Mouse (Mus musculus) E14TG2a.4 (cell line): ENCODE measurements around the gene Sned1.

Source experiments
- H3K27me3 ChIP-seq: 2 replicates; pipeline ENCODE4 v1.6.1; 2014; ENCODE audit warnings: low read length, control low read depth; ENCODE audit not compliant: insufficient read depth
- H3K36me3 ChIP-seq: 2 replicates; pipeline ENCODE4 v1.6.1; 2014; ENCODE audit warnings: low read length, control low read depth; ENCODE audit not compliant: insufficient read depth
- H3K4me1 ChIP-seq: replicated peaks from 2 replicates; pipeline ENCODE4 v1.6.1; 2014; ENCODE audit warnings: low read depth, low read length, control low read depth
- H3K4me3 ChIP-seq: replicated peaks from 2 replicates; pipeline ENCODE4 v1.5.1; 2014; ENCODE audit warnings: mild to moderate bottlenecking, low read length
- H3K9me3 ChIP-seq: 2 replicates; pipeline ENCODE4 v1.6.1; 2014; ENCODE audit warnings: low read length, control low read depth
- CTCF ChIP-seq: conservative IDR thresholded peaks from 2 replicates; pipeline ENCODE4 v1.5.1; 2014; ENCODE audit warnings: low read length
- NANOG ChIP-seq: IDR thresholded peaks from 2 replicates; pipeline ENCODE4 v1.6.1; 2014; ENCODE audit warnings: borderline replicate concordance, low read length, mixed read lengths
- POU5F1 ChIP-seq: IDR thresholded peaks from 2 replicates; pipeline ENCODE4 v1.6.1; 2014; ENCODE audit warnings: low read length, borderline replicate concordance

Gene Sned1

GRCm38 (mm10) chr1:93225226-93225625 is 10.4 kb upstream of the Sned1 start:
- Histone ChIP-seq H3K36me3 (no peaks in the 10 kb centered on the region), H3K27me3 (peaks cover 3% of the 10 kb centered on the region; the same call in 1 of the 2 replicates), H3K4me1 (peaks cover 55% of the 10 kb centered on the region), H3K9me3 (no peaks in the 10 kb centered on the region), H3K4me3 (no peak overlapping the region)
- TF ChIP-seq NANOG = no peak
- TF ChIP-seq POU5F1 = no peak
- TF ChIP-seq CTCF = no peak

- peak overlapping the region; percentile 76; the same call in 1 of the 2 replicates for H3K4me3 ChIP-seq
- H3K4me1 ChIP-seq = peaks cover 55% of the 10 kb centered on the region
- peaks cover 3% of the 10 kb centered on the region; the same call in 1 of the 2 replicates for H3K27me3 ChIP-seq
- H3K36me3 ChIP-seq = no peaks in the 10 kb centered on the region
- no peaks in the 10 kb centered on the region for H3K9me3 ChIP-seq
- no peak for TF ChIP-seq NANOG
- TF ChIP-seq POU5F1 = no peak
- no peak for TF ChIP-seq CTCF
Measured at GRCm38 (mm10) chr1:93225731-93226520, 9.7 kb upstream of the Sned1 start.

- no peak for TF ChIP-seq POU5F1
- no peak for TF ChIP-seq CTCF
- TF ChIP-seq NANOG = no peak
- peaks cover 3% of the 10 kb centered on the region; the same call in 1 of the 2 replicates for H3K27me3 ChIP-seq
- no peaks in the 10 kb centered on the region for H3K36me3 ChIP-seq
- peaks cover 55% of the 10 kb centered on the region for H3K4me1 ChIP-seq
- H3K9me3 ChIP-seq = no peaks in the 10 kb centered on the region
- H3K4me3 ChIP-seq = peak overlapping the region; percentile 76
Measured at GRCm38 (mm10) chr1:93227303-93227975, 8.2 kb upstream of the Sned1 start.

GRCm38 (mm10) chr1:93227976-93228365 is 7.7 kb upstream of the Sned1 start:
- Histone ChIP-seq H3K4me1 (peaks cover 55% of the 10 kb centered on the region), H3K4me3 (peak overlapping the region; percentile 76), H3K27me3 (peaks cover 3% of the 10 kb centered on the region; the same call in 1 of the 2 replicates), H3K36me3 (no peaks in the 10 kb centered on the region), H3K9me3 (no peaks in the 10 kb centered on the region)
- TF ChIP-seq NANOG (no peak), CTCF (no peak), POU5F1 (no peak)

- no peaks in the 10 kb centered on the region for H3K9me3 ChIP-seq
Measured at GRCm38 (mm10) chr1:93229221-93229620, 6.4 kb upstream of the Sned1 start.

GRCm38 (mm10) chr1:93229626-93230025 is 6.0 kb upstream of the Sned1 start:
- no peak for TF ChIP-seq POU5F1
- TF ChIP-seq NANOG = no peak
- TF ChIP-seq CTCF = no peak
- no peaks in the 10 kb centered on the region for H3K9me3 ChIP-seq
- H3K36me3 ChIP-seq = no peaks in the 10 kb centered on the region
- peaks cover 13% of the 10 kb centered on the region for H3K27me3 ChIP-seq
- peaks cover 41% of the 10 kb centered on the region for H3K4me1 ChIP-seq
- H3K4me3 ChIP-seq = no peak overlapping the region

More at GRCm38 (mm10) chr1:93229221-93229620, 6.4 kb upstream of the Sned1 start:
- TF ChIP-seq POU5F1 = no peak
- TF ChIP-seq NANOG = no peak
- TF ChIP-seq CTCF = no peak
- H3K27me3 ChIP-seq = peaks cover 9% of the 10 kb centered on the region
- H3K4me3 ChIP-seq = no peak overlapping the region
- peaks cover 45% of the 10 kb centered on the region for H3K4me1 ChIP-seq
- no peaks in the 10 kb centered on the region for H3K36me3 ChIP-seq

GRCm38 (mm10) chr1:93236545-93236924 is 894 bp downstream of the Sned1 start:
- H3K4me3 ChIP-seq = peak overlapping the region; percentile 85
- H3K4me1 ChIP-seq = peaks cover 34% of the 10 kb centered on the region
- TF ChIP-seq NANOG = no peak
- TF ChIP-seq POU5F1 = no peak
- peak; percentile 56 for TF ChIP-seq CTCF
- peaks cover 37% of the 10 kb centered on the region for H3K27me3 ChIP-seq
- no peaks in the 10 kb centered on the region for H3K36me3 ChIP-seq
- H3K9me3 ChIP-seq = no peaks in the 10 kb centered on the region

GRCm38 (mm10) chr1:93237676-93238075 is 2.0 kb downstream of the Sned1 start:
- Histone ChIP-seq H3K9me3 (no peaks in the 10 kb centered on the region), H3K4me3 (no peak overlapping the region; the same call in 1 of the 2 replicates), H3K4me1 (peaks cover 34% of the 10 kb centered on the region), H3K36me3 (no peaks in the 10 kb centered on the region), H3K27me3 (peaks cover 37% of the 10 kb centered on the region)
- no peak for TF ChIP-seq CTCF
- no peak for TF ChIP-seq NANOG
- no peak for TF ChIP-seq POU5F1
